Mouse (Mus musculus) brain, adult 2 months (tissue): ENCODE results near the gene Patl2.
A peak's percentile ranks its signal among the peaks of the same experiment; 100 is the strongest.
"Not testable (repeated sequence)": the region's sequence is repeated elsewhere in the genome, so short reads cannot be mapped to it uniquely, and the experiment has no call there.

Experiments
- DNase-seq: peaks from one replicate; pipeline ENCODE4 v3.0.0; 2011; ENCODE audit warnings: low read depth, low spot score

The Patl2 gene

GRCm38 (mm10) chr2:122186106-122186505 is at the start of gene Patl2, which contains the start of gene Terb2:
Gene Patl2, minus strand, starts transcription at chr2:122186189.
Gene Terb2, plus strand, starts transcription at chr2:122186272.
- no peak for DNase-seq

- no peak for DNase-seq
Measured at GRCm38 (mm10) chr2:122235425-122235824, 49.4 kb upstream of the Patl2 start.

- DNase-seq: peak; percentile 85
Measured at GRCm38 (mm10) chr2:122234611-122235288, 48.8 kb upstream of the Patl2 start, which contains the start of gene Sord. Gene Sord, plus strand, starts transcription at chr2:122234749.

- peak; percentile 78 for DNase-seq
Measured at GRCm38 (mm10) chr2:122233759-122234557, 48.0 kb upstream of the Patl2 start.

- no peak for DNase-seq
Measured at GRCm38 (mm10) chr2:122233341-122233740, 47.4 kb upstream of the Patl2 start.

GRCm38 (mm10) chr2:122231616-122232015 is 45.6 kb upstream of the Patl2 start:
- DNase-seq: no peak

- no peak for DNase-seq
Measured at GRCm38 (mm10) chr2:122230395-122230794, 44.4 kb upstream of the Patl2 start.

- DNase-seq: no peak
Measured at GRCm38 (mm10) chr2:122223654-122224053, 37.7 kb upstream of the Patl2 start.

GRCm38 (mm10) chr2:122222272-122222671 is 36.3 kb upstream of the Patl2 start:
- DNase-seq: no peak

GRCm38 (mm10) chr2:122221798-122222197 is 35.8 kb upstream of the Patl2 start:
- DNase-seq: no peak

GRCm38 (mm10) chr2:122221378-122221777 is 35.4 kb upstream of the Patl2 start:
- DNase-seq: no peak

- no peak for DNase-seq
Measured at GRCm38 (mm10) chr2:122218234-122218633, 32.2 kb upstream of the Patl2 start.

- not testable (repeated sequence) for DNase-seq
Measured at GRCm38 (mm10) chr2:122217075-122217474, 31.1 kb upstream of the Patl2 start.

- no peak for DNase-seq
Measured at GRCm38 (mm10) chr2:122210534-122211228, 24.7 kb upstream of the Patl2 start.

- no peak for DNase-seq
Measured at GRCm38 (mm10) chr2:122206440-122207107, 20.6 kb upstream of the Patl2 start.

GRCm38 (mm10) chr2:122201501-122201900 is 15.5 kb upstream of the Patl2 start:
- DNase-seq: no peak

GRCm38 (mm10) chr2:122194509-122194929 is 8.5 kb upstream of the Patl2 start:
- DNase-seq: peak; percentile 74

GRCm38 (mm10) chr2:122191849-122192248 is 5.9 kb upstream of the Patl2 start:
- no peak for DNase-seq

- DNase-seq: no peak
Measured at GRCm38 (mm10) chr2:122186751-122187150, 762 bp upstream of the Patl2 start.

- no peak for DNase-seq
Measured at GRCm38 (mm10) chr2:122185086-122185485, 903 bp downstream of the Patl2 start.

GRCm38 (mm10) chr2:122180051-122180822 is 5.8 kb downstream of the Patl2 start:
- no peak for DNase-seq
